Mouse (Mus musculus) bone marrow macrophage, adult 2 months (primary cell): ENCODE measurements at regions not wholly inside any gene's neighbourhood (a gene's known extent, or its start where the extent isn't known, plus 50 kb on each side); places are given as distances from the start of the nearest gene placed in this dataset.
"Not testable (repeated sequence)": the region's sequence is repeated elsewhere in the genome, so short reads cannot be mapped to it uniquely, and the experiment has no call there.

Source experiments
- CTCF ChIP-seq: IDR thresholded peaks from 2 replicates; pipeline ENCODE4 v1.5.1; 2012; ENCODE audit warnings: low read depth, mild to moderate bottlenecking, low read length, moderate library complexity
- POLR2A ChIP-seq: IDR thresholded peaks from 2 replicates; pipeline ENCODE4 v1.6.1; 2012; ENCODE audit warnings: mild to moderate bottlenecking, low read depth, low read length, borderline replicate concordance

DNA sequence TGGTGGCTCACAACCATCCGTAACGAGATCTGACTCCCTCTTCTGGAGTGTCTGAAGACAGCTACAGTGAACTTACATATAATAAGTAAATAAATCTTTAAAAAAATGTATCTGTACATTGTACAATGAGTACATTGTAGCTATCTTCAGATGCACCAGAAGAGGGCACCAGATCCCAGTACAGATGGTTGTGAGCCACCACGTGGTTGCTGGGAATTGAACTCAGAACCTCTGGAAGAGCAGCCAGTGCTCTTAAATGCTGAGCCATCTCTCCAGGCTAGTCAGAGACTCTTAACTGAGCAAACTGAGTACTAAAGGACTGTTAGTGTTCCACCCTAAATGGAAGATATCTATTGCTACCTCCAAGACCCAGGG, 85.1 kb upstream of the Tbl1x start:
- not testable (repeated sequence) for TF ChIP-seq CTCF, POLR2A
